Mouse (Mus musculus) left cerebral cortex, adult 18-20 months (tissue): ENCODE results near the gene Il12a. TPM values are rescaled to one million over a fixed set of nuclear protein-coding genes. Genes with fewer than 3 reads are reported as not detected.
"Not testable (repeated sequence)": the region's sequence is repeated elsewhere in the genome, so short reads cannot be mapped to it uniquely, and the experiment has no call there.

ENCODE experiments used
- DNase-seq, 2 experiments: peaks; one replicate each; pipeline ENCODE4 v3.0.0; 2021 to 2022; ENCODE audit warnings: low spot score in 2 of 2, mixed read lengths in 1 of 2
- total RNA-seq, 2 experiments: library from RNA; stranded (reverse); gene quantifications; 2 replicates each; pipeline ENCODE4 v1.2.3; 2021

The Il12a gene
- total RNA-seq, 2 experiments from 2014 or later = 4.6 to 4.7 TPM

GRCm38 (mm10) chr3:68720258-68720657, 29.8 kb downstream of the Il12a start:
- DNase-seq = peak; percentile 45 to 56

GRCm38 (mm10) chr3:68741955-68742354, 51.5 kb downstream of the Il12a start:
- no peak for DNase-seq

- DNase-seq = no peak
These were observed 52.5 kb downstream of the Il12a start for GRCm38 (mm10) chr3:68742718-68743471.

- no peak for DNase-seq
These were observed 53.0 kb downstream of the Il12a start for GRCm38 (mm10) chr3:68743472-68743732.

- no peak for DNase-seq
These were observed 53.7 kb downstream of the Il12a start for GRCm38 (mm10) chr3:68744162-68744561.

GRCm38 (mm10) chr3:68745033-68745432, 54.6 kb downstream of the Il12a start:
- no peak for DNase-seq

GRCm38 (mm10) chr3:68746282-68746681, 55.8 kb downstream of the Il12a start:
- DNase-seq = not testable (repeated sequence)

Other genes starting within 250 kb of the Il12a start
- gene 1110032F04Rik, start 178.9 kb downstream of the Il12a start, total RNA-seq = 10 to 100 TPM; 14.8 to 15.5 TPM